Mouse (Mus musculus): ENCODE measurements around the gene Ermard.

Ermard gene

DNA sequence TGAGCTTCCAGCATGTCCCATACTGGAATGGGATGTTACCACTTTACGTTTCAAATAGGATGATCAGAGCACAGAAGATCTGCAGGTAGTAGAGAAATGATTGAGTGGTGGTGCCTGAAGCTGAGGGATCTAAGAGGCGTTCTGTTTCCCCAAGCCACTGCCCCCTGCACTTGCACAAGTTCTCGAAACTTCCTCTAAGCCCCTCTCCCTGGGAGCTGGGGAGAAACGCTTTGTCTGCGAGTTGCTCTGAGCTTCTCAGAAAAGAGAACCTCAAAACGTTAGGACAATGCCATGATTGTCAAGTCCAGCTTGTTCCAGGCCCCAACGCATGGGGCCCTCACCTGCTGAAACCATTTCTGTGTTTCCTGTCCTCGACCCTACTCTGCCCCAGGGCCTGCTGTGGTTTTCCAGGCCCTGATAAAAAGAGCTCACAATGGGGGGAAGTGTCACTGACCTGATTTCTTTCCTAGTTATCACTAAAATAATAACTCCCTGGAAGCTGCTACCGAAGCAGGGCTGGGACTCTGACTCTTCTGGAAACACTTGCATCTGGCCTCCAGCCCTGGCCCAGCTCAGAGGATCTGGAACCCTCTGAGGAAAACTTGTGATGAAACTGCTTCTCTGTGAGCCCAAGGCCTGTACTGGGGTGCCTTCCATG, 88.8 kb downstream of the Ermard start:
- DNase-seq, result no peak

DNA sequence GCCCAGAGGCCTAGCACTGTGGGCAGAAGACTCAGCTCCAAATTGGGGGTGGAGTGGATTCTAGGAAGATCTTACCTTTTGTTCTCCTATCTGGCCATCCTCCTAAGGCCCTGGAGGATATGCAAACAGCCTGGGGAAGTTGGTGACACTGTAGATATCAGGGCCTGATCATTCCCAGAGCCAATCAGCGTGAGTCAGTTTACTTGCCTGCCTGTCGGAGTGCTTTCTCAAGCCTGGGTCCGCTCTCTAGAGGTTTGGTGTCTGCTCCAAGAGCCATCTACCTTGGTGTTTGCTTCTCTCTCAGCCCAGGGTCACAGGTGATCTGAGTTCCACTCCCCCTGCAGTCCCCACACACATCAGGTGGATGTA, 89.3 kb downstream of the Ermard start:
- DNase-seq, result no peak

- no peak for DNase-seq
These were observed 94.1 kb downstream of the Ermard start for GRCm38 (mm10) chr17:15134905-15135669.

DNA sequence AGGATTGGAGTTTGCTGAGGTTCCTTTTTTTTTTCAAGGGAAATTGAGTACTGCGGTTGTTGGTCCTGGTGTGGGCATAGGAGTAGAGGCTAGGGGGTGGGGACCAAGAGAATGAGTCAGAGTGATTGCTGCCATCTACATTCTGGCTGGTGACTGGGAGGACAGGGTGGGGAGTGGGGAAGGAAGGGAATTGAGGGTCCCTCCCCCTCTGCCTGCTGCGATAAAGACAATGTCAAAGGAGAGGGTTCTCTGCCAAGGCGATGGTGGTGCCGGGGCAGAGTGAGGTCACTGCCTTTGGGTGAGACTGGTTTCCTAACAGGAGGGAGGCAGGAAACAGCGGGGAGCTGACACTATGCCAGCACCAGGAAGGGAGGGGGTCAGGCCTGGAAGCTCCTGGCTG, 96.4 kb downstream of the Ermard start:
- peak; percentile 54 to 66 for DNase-seq

All from kidney, postnatal 36 days (tissue).